Comparison of ENCODE assay signal across 8 mouse cellular contexts in genomic region chr7:45161612-45162473, GRCm38 (mm10). TPM values are rescaled to one million over a fixed set of nuclear protein-coding genes. Genes with fewer than 3 reads are reported as not detected.
DNase-seq lines count a peak whose midpoint lies in the region; ATAC-seq and TF ChIP-seq lines count a peak whose summit lies in the region.

No protein-coding gene starts in this region.

- H3K79me2 ChIP-seq in CH12.LX (replicated peaks; ENCODE audit: control insufficient read depth, extremely low read depth, insufficient read depth, poor library complexity, severe bottlenecking), result no peaks in the 10 kb centered on the region

- H3K36me3 ChIP-seq in CH12.LX (replicated peaks in 1 of 2; ENCODE audit: control insufficient read depth in 1 of 2, insufficient read depth in 1 of 2, low read length in 1 of 2), result peaks cover 0 to 40% of the 10 kb centered on the region in 2 experiments
- H3K36me3 ChIP-seq in forebrain, embryonic 10.5 days (replicated peaks), result peaks cover 41% of the 10 kb centered on the region
- peaks cover 12% of the 10 kb centered on the region; the same call in 1 of the 2 replicates for H3K36me3 ChIP-seq in heart, embryonic 15.5 days
- peaks cover 19% of the 10 kb centered on the region; the same call in 1 of the 2 replicates for H3K36me3 ChIP-seq in liver, embryonic 12.5 days
- peaks cover 9% of the 10 kb centered on the region; the same call in 1 of the 2 replicates for H3K36me3 ChIP-seq in stomach, embryonic 15.5 days

- peak; percentile 30; the same call in 1 of the 2 replicates for TF ChIP-seq POLR2A in CH12.LX (IDR thresholded peaks at IDR 0.05; ENCODE audit: low read depth, low read length)

- H3K4me2 ChIP-seq in CH12.LX (ENCODE audit: insufficient read depth, low read depth, poor library complexity, severe bottlenecking), result peak overlapping the region; percentile 65
- H3K4me2 ChIP-seq in heart, embryonic 15.5 days, result peak overlapping the region; percentile 81
- H3K4me2 ChIP-seq in liver, embryonic 12.5 days, result peak overlapping the region; percentile 80
- peak overlapping the region; percentile 91 for H3K4me2 ChIP-seq in stomach, embryonic 15.5 days

- TF ChIP-seq RAD21 in CH12.LX (IDR thresholded peaks at IDR 0.05; ENCODE audit: low read depth, low read length), result peak; percentile 47

- TF ChIP-seq EP300 in CH12.LX (IDR thresholded peaks at IDR 0.05; ENCODE audit: low read length), result no peak

- in situ Hi-C loops in CH12.LX (cut with MboI; ENCODE audit: low pct_ligation_motif_present, low pct_unique_long_range_greater_than_20kb, low sequenced_read_pairs), result loop anchor here (10.0 kb wide), 1 partner anchor 143 kb away; no protein-coding TSS in a partner anchor

- ATAC-seq in heart, embryonic 15.5 days (replicated peaks; ENCODE audit: insufficient number of reproducible peaks, insufficient read depth, low FRiP score, low read depth), result peak; percentile 82
- ATAC-seq in liver, embryonic 12.5 days, result peak; percentile 76
- peak; percentile 85 for ATAC-seq in stomach, embryonic 15.5 days (ENCODE audit: insufficient read depth, low FRiP score, low read depth)

- peak in 1 of 2 experiments; percentile 89; a peak in 2 of 4 replicates for TF ChIP-seq CTCF in CH12.LX (conservative IDR thresholded peaks at IDR 0.05 in 1 of 2, IDR thresholded peaks at IDR 0.05 in 1 of 2; ENCODE audit: low read depth in 2 of 2, low read length in 2 of 2)

- peaks cover 41% of the 10 kb centered on the region for H3K27me3 ChIP-seq in CH12.LX (replicated peaks)
- H3K27me3 ChIP-seq in forebrain, embryonic 10.5 days (ENCODE audit: poor library complexity, severe bottlenecking), result peaks cover 47% of the 10 kb centered on the region
- H3K27me3 ChIP-seq in heart, embryonic 15.5 days, result peaks cover 46% of the 10 kb centered on the region
- H3K27me3 ChIP-seq in liver, embryonic 12.5 days (replicated peaks), result peaks cover 47% of the 10 kb centered on the region
- peaks cover 42% of the 10 kb centered on the region for H3K27me3 ChIP-seq in stomach, embryonic 15.5 days (replicated peaks)

- H3K4me1 ChIP-seq in CH12.LX (ENCODE audit: control insufficient read depth in 1 of 2, insufficient read depth in 2 of 2), result peaks cover 0 to 11% of the 10 kb centered on the region in 2 experiments; a peak in 3 of 4 replicates
- H3K4me1 ChIP-seq in forebrain, embryonic 10.5 days, result peaks cover 26% of the 10 kb centered on the region
- H3K4me1 ChIP-seq in heart, embryonic 15.5 days (replicated peaks), result peaks cover 17% of the 10 kb centered on the region
- peaks cover 27% of the 10 kb centered on the region for H3K4me1 ChIP-seq in liver, embryonic 12.5 days
- H3K4me1 ChIP-seq in stomach, embryonic 15.5 days, result peaks cover 15% of the 10 kb centered on the region

- dilution Hi-C loops in CH12.LX (cut with MboI; ENCODE audit: extremely low pct_ligation_motif_present, extremely low pct_unique_long_range_greater_than_20kb, low sequenced_read_pairs), result no loop called here

- 5% methylated on average over 35 of the region's 35 CpGs for WGBS in forebrain, embryonic 10.5 days
- 4% methylated on average over 35 of the region's 35 CpGs for WGBS in heart, embryonic 15.5 days
- 4% methylated on average over 35 of the region's 35 CpGs for WGBS in liver, embryonic 12.5 days (ENCODE audit: insufficient replicate concordance)
- 4% methylated on average over 35 of the region's 35 CpGs for WGBS in stomach, embryonic 15.5 days

- H3K4me3 ChIP-seq in CH12.LX (replicated peaks in 1 of 3; ENCODE audit: low read depth in 2 of 3, low read length in 2 of 3, poor library complexity in 1 of 3), result no peak overlapping the region
- H3K4me3 ChIP-seq in forebrain, embryonic 10.5 days, result peak overlapping the region; percentile 55
- H3K4me3 ChIP-seq in heart, embryonic 15.5 days, result peak overlapping the region; percentile 48
- peak overlapping the region; percentile 46 for H3K4me3 ChIP-seq in liver, embryonic 12.5 days
- H3K4me3 ChIP-seq in stomach, embryonic 15.5 days (replicated peaks), result peak overlapping the region; percentile 45

- H3K9ac ChIP-seq in CH12.LX (ENCODE audit: insufficient read depth, low read depth), result no peak overlapping the region
- H3K9ac ChIP-seq in heart, embryonic 15.5 days, result peak overlapping the region; percentile 30
- 0 out of 2 replicates have a peak overlapping the region, but pooled peaks have one; percentile 36 for H3K9ac ChIP-seq in liver, embryonic 12.5 days
- H3K9ac ChIP-seq in stomach, embryonic 15.5 days, result 0 out of 2 replicates have a peak overlapping the region, but pooled peaks have one; percentile 2

- DNase-seq in CH12.LX (ENCODE audit: extremely low read depth), result peak; percentile 78
- DNase-seq in c-Kit-positive CD71-negative TER-119-negative erythroid progenitor cells, embryonic 14.5 days (ENCODE audit: low read depth), result peak; percentile 78
- DNase-seq in forebrain, embryonic 10.5 days (ENCODE audit: extremely low spot score, low spot score), result peak; percentile 89
- DNase-seq in kidney, postnatal 14 days, result peak; percentile 91
- DNase-seq in neural tube, embryonic 10.5 days (ENCODE audit: extremely low spot score, low spot score), result peak; percentile 92

- no peak overlapping the region for H3K27ac ChIP-seq in CH12.LX (ENCODE audit: insufficient read depth, low read depth)
- peak overlapping the region; percentile 78 for H3K27ac ChIP-seq in forebrain, embryonic 10.5 days
- no peak overlapping the region for H3K27ac ChIP-seq in heart, embryonic 15.5 days
- no peak overlapping the region; the same call in 1 of the 2 replicates for H3K27ac ChIP-seq in liver, embryonic 12.5 days
- peak overlapping the region; percentile 6; the same call in 1 of the 2 replicates for H3K27ac ChIP-seq in stomach, embryonic 15.5 days

- no peaks in the 10 kb centered on the region for H3K9me3 ChIP-seq in CH12.LX (replicated peaks; ENCODE audit: low read length)
- peaks cover 2% of the 10 kb centered on the region; the same call in 1 of the 2 replicates for H3K9me3 ChIP-seq in forebrain, embryonic 10.5 days
- no peaks in the 10 kb centered on the region for H3K9me3 ChIP-seq in heart, embryonic 15.5 days (replicated peaks)
- no peaks in the 10 kb centered on the region for H3K9me3 ChIP-seq in liver, embryonic 12.5 days (replicated peaks)
- no peaks in the 10 kb centered on the region for H3K9me3 ChIP-seq in stomach, embryonic 15.5 days

TF ChIP-seq in CH12.LX, 34 proteins besides CTCF, POLR2A, EP300 and RAD21 (continues in another document):
- TF ChIP-seq ETS1 (conservative IDR thresholded peaks at IDR 0.05; ENCODE audit: low read depth, low read length), result no peak
- TF ChIP-seq IRF4 (IDR thresholded peaks at IDR 0.05; ENCODE audit: low read depth, low read length), result 0 out of 2 replicates have a peak, but pooled peaks have one; percentile 8
- no peak for TF ChIP-seq MAFK (IDR thresholded peaks at IDR 0.05; ENCODE audit: insufficient replicate concordance, low read length)
- TF ChIP-seq ELF1 (IDR thresholded peaks at IDR 0.05; ENCODE audit: low read depth, low read length), result no peak
- no peak for TF ChIP-seq MYC (IDR thresholded peaks at IDR 0.05; ENCODE audit: low read depth, low read length)

RNA-seq across cellular contexts. Expression of gene Slc17a7, which starts 1.9 kb away (rescaled TPM):
- total RNA-seq in CH12.LX (2012; rRNA removed) (not detected in 2 replicates), CH12.LX (2014; rRNA removed) (not detected in 2 replicates)
- 0.11 TPM in 1 of 2 replicates, not detected in the other for polyA plus RNA-seq in CH12.LX (2012; ENCODE audit: insufficient read length, low read depth)
- polyA plus RNA-seq in forebrain, embryonic 10.5 days (2016; fragmentation: Nextera tagmentation; extraction: Ambion mirVana), result 0.95 and 1.2 TPM in 2 replicates
- 2.7 and 3.5 TPM in 2 replicates for polyA plus RNA-seq in heart, embryonic 15.5 days (2015; fragmentation: Nextera tagmentation; extraction: Ambion mirVana)
- polyA plus RNA-seq in liver, embryonic 12.5 days (2016; fragmentation: Nextera tagmentation; extraction: Ambion mirVana), result not detected in 2 replicates
- 0.13 TPM in 1 of 2 replicates, not detected in the other for polyA plus RNA-seq in stomach, embryonic 15.5 days (2015; fragmentation: Nextera tagmentation; extraction: Ambion mirVana)

RNA-seq across cellular contexts. Expression of gene Aldh16a1, which starts 7.5 kb away (rescaled TPM):
- total RNA-seq in CH12.LX (2012; rRNA removed), result 41.6 and 45.1 TPM in 2 replicates
- total RNA-seq in CH12.LX (2014; rRNA removed), result 26.9 and 27.8 TPM in 2 replicates
- polyA plus RNA-seq in CH12.LX (2012; ENCODE audit: insufficient read length, low read depth), result 49.8 and 53.5 TPM in 2 replicates
- 53.0 and 55.1 TPM in 2 replicates for polyA plus RNA-seq in forebrain, embryonic 10.5 days (2016; fragmentation: Nextera tagmentation; extraction: Ambion mirVana)
- 26.4 and 40.4 TPM in 2 replicates for polyA plus RNA-seq in heart, embryonic 15.5 days (2015; fragmentation: Nextera tagmentation; extraction: Ambion mirVana)
- polyA plus RNA-seq in liver, embryonic 12.5 days (2016; fragmentation: Nextera tagmentation; extraction: Ambion mirVana), result 35.9 and 41.2 TPM in 2 replicates
- polyA plus RNA-seq in stomach, embryonic 15.5 days (2015; fragmentation: Nextera tagmentation; extraction: Ambion mirVana), result 49.3 and 58.7 TPM in 2 replicates

RNA-seq across cellular contexts. Expression of gene Pih1d1, which starts 7.7 kb away (rescaled TPM):
- total RNA-seq in CH12.LX (2012; rRNA removed) (69.3 and 74.1 TPM in 2 replicates), CH12.LX (2014; rRNA removed) (37.2 and 37.4 TPM in 2 replicates)
- polyA plus RNA-seq in CH12.LX (2012; ENCODE audit: insufficient read length, low read depth), result 44.6 and 50.3 TPM in 2 replicates
- polyA plus RNA-seq in forebrain, embryonic 10.5 days (2016; fragmentation: Nextera tagmentation; extraction: Ambion mirVana), result 98.5 and 99.6 TPM in 2 replicates
- 76.5 and 77.3 TPM in 2 replicates for polyA plus RNA-seq in heart, embryonic 15.5 days (2015; fragmentation: Nextera tagmentation; extraction: Ambion mirVana)
- 60.5 and 61.7 TPM in 2 replicates for polyA plus RNA-seq in liver, embryonic 12.5 days (2016; fragmentation: Nextera tagmentation; extraction: Ambion mirVana)
- 80.3 and 90.0 TPM in 2 replicates for polyA plus RNA-seq in stomach, embryonic 15.5 days (2015; fragmentation: Nextera tagmentation; extraction: Ambion mirVana)

RNA-seq across cellular contexts. Expression of gene Gfy, which starts 17.5 kb away (rescaled TPM):
- total RNA-seq in CH12.LX (2012; rRNA removed) (not detected in 2 replicates), CH12.LX (2014; rRNA removed) (not detected in 2 replicates)
- polyA plus RNA-seq in CH12.LX (2012; ENCODE audit: insufficient read length, low read depth), result not detected in 2 replicates
- polyA plus RNA-seq in forebrain, embryonic 10.5 days (2016; fragmentation: Nextera tagmentation; extraction: Ambion mirVana), result 0.15 TPM in 1 of 2 replicates, not detected in the other
- polyA plus RNA-seq in heart, embryonic 15.5 days (2015; fragmentation: Nextera tagmentation; extraction: Ambion mirVana), result 0.10 TPM in 1 of 2 replicates, not detected in the other
- not detected in 2 replicates for polyA plus RNA-seq in liver, embryonic 12.5 days (2016; fragmentation: Nextera tagmentation; extraction: Ambion mirVana)
- not detected in 2 replicates for polyA plus RNA-seq in stomach, embryonic 15.5 days (2015; fragmentation: Nextera tagmentation; extraction: Ambion mirVana)

RNA-seq across cellular contexts. Expression of gene Pth2, which starts 19.0 kb away (rescaled TPM):
- total RNA-seq in CH12.LX (2012; rRNA removed), result not detected in 2 replicates
- not detected in 2 replicates for total RNA-seq in CH12.LX (2014; rRNA removed)
- polyA plus RNA-seq in CH12.LX (2012; ENCODE audit: insufficient read length, low read depth), result not detected in 2 replicates
- 0.33 TPM in 1 of 2 replicates, not detected in the other for polyA plus RNA-seq in forebrain, embryonic 10.5 days (2016; fragmentation: Nextera tagmentation; extraction: Ambion mirVana)
- not detected in 2 replicates for polyA plus RNA-seq in heart, embryonic 15.5 days (2015; fragmentation: Nextera tagmentation; extraction: Ambion mirVana)
- polyA plus RNA-seq in liver, embryonic 12.5 days (2016; fragmentation: Nextera tagmentation; extraction: Ambion mirVana), result not detected in 2 replicates
- not detected in 2 replicates for polyA plus RNA-seq in stomach, embryonic 15.5 days (2015; fragmentation: Nextera tagmentation; extraction: Ambion mirVana)

Comparison
In these comparisons a context has a peak if more than half of its experiments do, and no peak if none do; other contexts are left out.
1. H3K27ac ChIP-seq: peak in forebrain, embryonic 10.5 days (single experiment) and stomach, embryonic 15.5 days (single experiment); none in CH12.LX (single experiment), heart, embryonic 15.5 days (single experiment) and liver, embryonic 12.5 days (single experiment).
2. H3K4me3 ChIP-seq: peak in forebrain, embryonic 10.5 days (single experiment), heart, embryonic 15.5 days (single experiment), liver, embryonic 12.5 days (single experiment) and stomach, embryonic 15.5 days (single experiment); none in CH12.LX (0 of 3).
3. Peak in every context shown above with its lines, with median percentiles within 50 percentile points of each other: DNase-seq, H3K4me2 ChIP-seq and ATAC-seq.